Mouse (Mus musculus) liver, embryonic 16.5 days (tissue): ENCODE measurements around the gene Dis3l. TPM values are rescaled to one million over a fixed set of nuclear protein-coding genes. Genes with fewer than 3 reads are reported as not detected.
"Not testable (repeated sequence)": the region's sequence is repeated elsewhere in the genome, so short reads cannot be mapped to it uniquely, and the experiment has no call there.

ENCODE experiments used
- ATAC-seq: fragments of 200-750 bp; cut with Nextera tagmentation; 2 replicates; pipeline ENCODE4 v1.8.0; 2017; ENCODE audit warnings: low read depth, mild to moderate bottlenecking, moderate number of reproducible peaks, moderate library complexity
- H3K27ac ChIP-seq: fragments of 300-500 bp; sonication (generic); 2 replicates; pipeline ENCODE4 v1.5.1; 2014; ENCODE audit warnings: mild to moderate bottlenecking, low read length
- H3K27me3 ChIP-seq: fragments of 300-500 bp; sonication (generic); 2 replicates; pipeline ENCODE4 v1.6.1; 2014; ENCODE audit warnings: low read depth, low read length, mixed read lengths; ENCODE audit not compliant: control insufficient read depth, insufficient read depth
- H3K36me3 ChIP-seq: fragments of 300-500 bp; sonication (generic); 2 replicates; pipeline ENCODE4 v1.6.1; 2014; ENCODE audit warnings: mild to moderate bottlenecking; ENCODE audit not compliant: control insufficient read depth, insufficient read depth
- H3K4me1 ChIP-seq: fragments of 300-500 bp; sonication (generic); 2 replicates; pipeline ENCODE4 v1.6.1; 2014; ENCODE audit warnings: low read depth, low read length, mixed read lengths; ENCODE audit not compliant: control insufficient read depth
- H3K4me2 ChIP-seq: fragments of 300-500 bp; sonication (generic); 2 replicates; pipeline ENCODE4 v1.6.1; 2014; ENCODE audit warnings: low read depth, low read length, mixed read lengths
- H3K4me3 ChIP-seq: fragments of 300-500 bp; sonication (generic); 2 replicates; pipeline ENCODE4 v1.5.1; 2014; ENCODE audit warnings: low read depth, mild to moderate bottlenecking, low read length
- H3K9ac ChIP-seq: fragments of 300-500 bp; sonication (generic); 2 replicates; pipeline ENCODE4 v1.6.1; 2014; ENCODE audit warnings: low read depth, low read length
- H3K9me3 ChIP-seq: fragments of 300-500 bp; sonication (generic); replicated peaks from 2 replicates; pipeline ENCODE4 v1.6.1; 2016; ENCODE audit warnings: low read length; ENCODE audit not compliant: control insufficient read depth
- WGBS: fragments of 180-500 bp; shearing (Covaris S2); extraction: QIAGEN DNeasy Blood & Tissue Kit; methylation state at CpG from one replicate; pipeline ENCODE4 v1.1.7; 2014; ENCODE audit not compliant: insufficient replicate concordance; 5-methylcytosine and 5-hydroxymethylcytosine counted together
- polyA plus RNA-seq: library from polyadenylated mRNA; unstranded; fragments of >200 nt; fragmentation: Nextera tagmentation; extraction: Ambion mirVana; gene quantifications from 2 replicates; pipeline ENCODE4 v1.2.1, GENCODE M21; 2015

Gene Dis3l
- polyA plus RNA-seq, 1 experiment from 2014 or later, result 7.6 TPM

GRCm38 (mm10) chr9:64339361-64339760 lies 1.7 kb downstream of the Dis3l start:
- Histone ChIP-seq H3K27ac (no peak overlapping the region), H3K27me3 (no peaks in the 10 kb centered on the region), H3K4me1 (peaks cover 8% of the 10 kb centered on the region), H3K36me3 (peaks cover 2% of the 10 kb centered on the region; the same call in 1 of the 2 replicates), H3K9me3 (no peaks in the 10 kb centered on the region), H3K4me2 (no peak overlapping the region), H3K9ac (no peak overlapping the region; the same call in 1 of the 2 replicates), H3K4me3 (no peak overlapping the region)
- WGBS, result 70% methylated on average over 8 of the region's 8 CpGs
- no peak for ATAC-seq

- ATAC-seq, result no peak
- H3K9me3 ChIP-seq, result no peaks in the 10 kb centered on the region
- no peaks in the 10 kb centered on the region for H3K27me3 ChIP-seq
- 75% methylated on average over 6 of the region's 6 CpGs for WGBS
- H3K4me3 ChIP-seq, result no peak overlapping the region
- H3K4me2 ChIP-seq, result no peak overlapping the region
- H3K4me1 ChIP-seq, result peaks cover 6% of the 10 kb centered on the region
- H3K9ac ChIP-seq, result no peak overlapping the region
- no peak overlapping the region for H3K27ac ChIP-seq
- peaks cover 2% of the 10 kb centered on the region; the same call in 1 of the 2 replicates for H3K36me3 ChIP-seq
These were observed 5.3 kb downstream of the Dis3l start for GRCm38 (mm10) chr9:64335825-64336224.

GRCm38 (mm10) chr9:64323976-64324375 lies 17.1 kb downstream of the Dis3l start:
- no peaks in the 10 kb centered on the region for H3K9me3 ChIP-seq
- WGBS, result 83% methylated on average over 7 of the region's 7 CpGs
- no peaks in the 10 kb centered on the region for H3K4me1 ChIP-seq
- no peak for ATAC-seq
- H3K36me3 ChIP-seq, result no peaks in the 10 kb centered on the region; the same call in 1 of the 2 replicates
- no peak overlapping the region for H3K4me3 ChIP-seq
- H3K9ac ChIP-seq, result no peak overlapping the region
- no peaks in the 10 kb centered on the region for H3K27me3 ChIP-seq
- H3K27ac ChIP-seq, result no peak overlapping the region
- H3K4me2 ChIP-seq, result no peak overlapping the region

- Histone ChIP-seq H3K4me3 (no peak overlapping the region), H3K36me3 (no peaks in the 10 kb centered on the region; the same call in 1 of the 2 replicates), H3K9me3 (no peaks in the 10 kb centered on the region), H3K9ac (no peak overlapping the region), H3K27ac (no peak overlapping the region), H3K4me1 (no peaks in the 10 kb centered on the region), H3K27me3 (no peaks in the 10 kb centered on the region), H3K4me2 (no peak overlapping the region)
- WGBS, result 77% methylated on average over 5 of the region's 5 CpGs
- ATAC-seq, result no peak
These were observed 24.1 kb downstream of the Dis3l start for GRCm38 (mm10) chr9:64316986-64317385.

- no peak for ATAC-seq
- Histone ChIP-seq H3K27ac (no peak overlapping the region), H3K4me1 (no peaks in the 10 kb centered on the region), H3K36me3 (no peaks in the 10 kb centered on the region; the same call in 1 of the 2 replicates), H3K9me3 (no peaks in the 10 kb centered on the region), H3K27me3 (no peaks in the 10 kb centered on the region), H3K4me3 (no peak overlapping the region), H3K9ac (no peak overlapping the region), H3K4me2 (no peak overlapping the region)
- 83% methylated on average over 6 of the region's 6 CpGs for WGBS
These were observed 26.4 kb downstream of the Dis3l start for GRCm38 (mm10) chr9:64314696-64315095.

- no peak for ATAC-seq
- 48% methylated on average over 1 of the region's 1 CpGs for WGBS
- Histone ChIP-seq H3K4me2 (no peak overlapping the region), H3K27ac (no peak overlapping the region), H3K9ac (no peak overlapping the region), H3K9me3 (no peaks in the 10 kb centered on the region), H3K4me3 (no peak overlapping the region), H3K36me3 (peaks cover 2% of the 10 kb centered on the region), H3K4me1 (no peaks in the 10 kb centered on the region), H3K27me3 (no peaks in the 10 kb centered on the region)
These were observed 29.0 kb downstream of the Dis3l start for GRCm38 (mm10) chr9:64312128-64312527.

GRCm38 (mm10) chr9:64310996-64311785 lies 29.9 kb downstream of the Dis3l start:
- Histone ChIP-seq H3K4me3 (no peak overlapping the region), H3K4me1 (no peaks in the 10 kb centered on the region), H3K9me3 (no peaks in the 10 kb centered on the region), H3K4me2 (no peak overlapping the region), H3K9ac (no peak overlapping the region), H3K36me3 (peaks cover 7% of the 10 kb centered on the region), H3K27me3 (no peaks in the 10 kb centered on the region), H3K27ac (no peak overlapping the region)
- no peak for ATAC-seq
- WGBS, result 74% methylated on average over 16 of the region's 16 CpGs

- H3K9ac ChIP-seq, result no peak overlapping the region
- no peak overlapping the region for H3K4me2 ChIP-seq
- peaks cover 38% of the 10 kb centered on the region for H3K36me3 ChIP-seq
- H3K27ac ChIP-seq, result no peak overlapping the region
- no peak overlapping the region for H3K4me3 ChIP-seq
- 69% methylated on average over 6 of the region's 6 CpGs for WGBS
- H3K4me1 ChIP-seq, result no peaks in the 10 kb centered on the region
- no peaks in the 10 kb centered on the region for H3K27me3 ChIP-seq
- ATAC-seq, result no peak
- no peaks in the 10 kb centered on the region for H3K9me3 ChIP-seq
These were observed 34.4 kb downstream of the Dis3l start for GRCm38 (mm10) chr9:64306476-64307312.

- not testable (repeated sequence) for H3K27me3 ChIP-seq, H3K4me3 ChIP-seq, H3K4me1 ChIP-seq, H3K9ac ChIP-seq, H3K4me2 ChIP-seq, H3K27ac ChIP-seq, ATAC-seq, H3K9me3 ChIP-seq
- WGBS, result 88% methylated on average over 3 of the region's 4 CpGs
- peaks cover 61% of the 10 kb centered on the region for H3K36me3 ChIP-seq
These were observed 38.0 kb downstream of the Dis3l start for GRCm38 (mm10) chr9:64303086-64303485.
